Mouse (Mus musculus) cortical plate, adult 2 months (tissue): ENCODE results near the gene Fosb. TPM values are rescaled to one million over a fixed set of nuclear protein-coding genes. Genes with fewer than 3 reads are reported as not detected.

ENCODE experiments used
- H3K27ac ChIP-seq: fragments of 200-500 bp; 2 replicates; pipeline ENCODE4 v1.5.1; 2012; ENCODE audit warnings: low read length, control low read depth, inconsistent platforms; ENCODE audit not compliant: insufficient read depth
- H3K4me1 ChIP-seq: fragments of 200-500 bp; 2 replicates; pipeline ENCODE4 v1.6.1; 2011; ENCODE audit warnings: low read length; ENCODE audit not compliant: control insufficient read depth, insufficient read depth
- H3K4me3 ChIP-seq: fragments of 200-500 bp; 2 replicates; pipeline ENCODE4 v1.5.1; 2011; ENCODE audit warnings: mild to moderate bottlenecking, low read length, control low read depth; ENCODE audit not compliant: insufficient read depth
- CTCF ChIP-seq: fragments of 200-500 bp; IDR thresholded peaks from 2 replicates; pipeline ENCODE4 v1.5.1; 2011; ENCODE audit warnings: mild to moderate bottlenecking, control low read depth, low read length; ENCODE audit not compliant: insufficient read depth; ENCODE audit errors: extremely low read depth
- POLR2A ChIP-seq: fragments of 200-500 bp; IDR thresholded peaks from 2 replicates; pipeline ENCODE4 v1.6.1; 2011; ENCODE audit warnings: mild to moderate bottlenecking, low read length, control low read depth; ENCODE audit not compliant: insufficient read depth; ENCODE audit errors: extremely low read depth
- polyA plus RNA-seq: library from polyadenylated mRNA; depleted of rRNA; stranded (reverse); fragments of >200 nt; gene quantifications from 2 replicates; pipeline ENCODE4 v1.2.3, GENCODE M21; 2012

Gene Fosb
- polyA plus RNA-seq, 1 experiment: 7.1 TPM

- TF ChIP-seq POLR2A (peak; percentile 67), CTCF (no peak)
- Histone ChIP-seq H3K4me1 (peaks cover 5% of the 10 kb centered on the region), H3K27ac (peak overlapping the region; percentile 67), H3K4me3 (peak overlapping the region; percentile 61)
These were observed 35.2 kb upstream of the Fosb start for GRCm38 (mm10) chr7:19344938-19345471.

- Histone ChIP-seq H3K4me1 (peaks cover 5% of the 10 kb centered on the region), H3K27ac (peak within 1 kb of the TSS; percentile 67), H3K4me3 (peak within 1 kb of the TSS; percentile 61)
- TF ChIP-seq CTCF: no peak
- TF ChIP-seq POLR2A: no peak
These were observed 34.5 kb upstream of the Fosb start, which contains the start of gene Ercc1 for GRCm38 (mm10) chr7:19344237-19344847. Gene Ercc1, plus strand, starts transcription at chr7:19344778.

GRCm38 (mm10) chr7:19343210-19343808 is 33.5 kb upstream of the Fosb start:
- Histone ChIP-seq H3K4me1 (peaks cover 5% of the 10 kb centered on the region), H3K27ac (no peak overlapping the region), H3K4me3 (peak overlapping the region; percentile 1; the same call in 1 of the 2 replicates)
- TF ChIP-seq POLR2A (no peak), CTCF (peak; percentile 93)

- H3K4me3 ChIP-seq: peak overlapping the region; percentile 55
- TF ChIP-seq CTCF (peak; percentile 86), POLR2A (no peak)
- H3K4me1 ChIP-seq: peaks cover 5% of the 10 kb centered on the region
- H3K27ac ChIP-seq: no peak overlapping the region
These were observed 32.7 kb upstream of the Fosb start for GRCm38 (mm10) chr7:19342481-19343027.

GRCm38 (mm10) chr7:19341761-19342409 is 32.0 kb upstream of the Fosb start:
- Histone ChIP-seq H3K4me3 (peak overlapping the region; percentile 55), H3K27ac (0 out of 2 replicates have a peak overlapping the region, but pooled peaks have one; percentile 7), H3K4me1 (peaks cover 7% of the 10 kb centered on the region)
- TF ChIP-seq CTCF (no peak), POLR2A (no peak)

- H3K4me3 ChIP-seq: peak overlapping the region; percentile 55; the same call in 1 of the 2 replicates
- TF ChIP-seq CTCF: no peak
- TF ChIP-seq POLR2A: no peak
- no peak overlapping the region for H3K27ac ChIP-seq
- H3K4me1 ChIP-seq: peaks cover 9% of the 10 kb centered on the region
These were observed 31.4 kb upstream of the Fosb start for GRCm38 (mm10) chr7:19341250-19341649.

- TF ChIP-seq CTCF (no peak), POLR2A (no peak)
- Histone ChIP-seq H3K4me3 (no peak overlapping the region), H3K4me1 (peaks cover 6% of the 10 kb centered on the region), H3K27ac (no peak overlapping the region)
These were observed 28.7 kb upstream of the Fosb start for GRCm38 (mm10) chr7:19338596-19338995.

GRCm38 (mm10) chr7:19338060-19338459 is 28.2 kb upstream of the Fosb start:
- Histone ChIP-seq H3K4me3 (no peak overlapping the region), H3K27ac (no peak overlapping the region), H3K4me1 (peaks cover 6% of the 10 kb centered on the region)
- no peak for TF ChIP-seq POLR2A
- TF ChIP-seq CTCF: no peak

GRCm38 (mm10) chr7:19337122-19337521 is 27.3 kb upstream of the Fosb start:
- TF ChIP-seq POLR2A (no peak), CTCF (no peak)
- Histone ChIP-seq H3K27ac (peak overlapping the region; percentile 60; the same call in 1 of the 2 replicates), H3K4me1 (peaks cover 8% of the 10 kb centered on the region), H3K4me3 (no peak overlapping the region)
